Mouse (Mus musculus) lung, postnatal 0 days (tissue): Measurements from ENCODE around the gene Asb18. TPM values are rescaled to one million over a fixed set of nuclear protein-coding genes. Genes with fewer than 3 reads are reported as not detected.

Experiments
- ATAC-seq: fragments of 200-750 bp; cut with Nextera tagmentation; 2 replicates; pipeline ENCODE4 v1.8.0; 2017; ENCODE audit warnings: moderate library complexity
- DNase-seq: peaks from one replicate; pipeline ENCODE4 v3.0.0-alpha.2; 2016; ENCODE audit warnings: low spot score
- H3K27ac ChIP-seq: fragments of 300-500 bp; sonication (generic); 2 replicates; pipeline ENCODE4 v1.5.1; 2014; ENCODE audit warnings: antibody characterized with exemption, mild to moderate bottlenecking, low read length, mixed read lengths
- H3K27me3 ChIP-seq: fragments of 300-500 bp; sonication (generic); replicated peaks from 2 replicates; pipeline ENCODE4 v1.6.1; 2014; ENCODE audit warnings: low read length, mixed read lengths; ENCODE audit not compliant: insufficient read depth
- H3K36me3 ChIP-seq: fragments of 300-500 bp; sonication (generic); 2 replicates; pipeline ENCODE4 v1.6.1; 2014; ENCODE audit warnings: low read length, mixed read lengths; ENCODE audit not compliant: insufficient read depth
- H3K4me1 ChIP-seq: fragments of 300-500 bp; sonication (generic); 2 replicates; pipeline ENCODE4 v1.6.1; 2014; ENCODE audit warnings: antibody characterized with exemption, low read depth, low read length, mixed read lengths; ENCODE audit not compliant: insufficient read depth
- H3K4me2 ChIP-seq: fragments of 300-500 bp; sonication (generic); replicated peaks from 2 replicates; pipeline ENCODE4 v1.6.1; 2014; ENCODE audit warnings: low read depth, mild to moderate bottlenecking, low read length, moderate library complexity, mixed read lengths
- H3K4me3 ChIP-seq: fragments of 300-500 bp; sonication (generic); 2 replicates; pipeline ENCODE4 v1.5.1; 2014; ENCODE audit warnings: low read depth, low read length
- H3K9ac ChIP-seq: fragments of 300-500 bp; sonication (generic); replicated peaks from 2 replicates; pipeline ENCODE4 v1.6.1; 2014; ENCODE audit warnings: low read depth, mild to moderate bottlenecking
- H3K9me3 ChIP-seq: fragments of 300-500 bp; sonication (generic); 2 replicates; pipeline ENCODE4 v1.6.1; 2016; ENCODE audit warnings: low read length, mixed read lengths
- CTCF ChIP-seq: IDR thresholded peaks from 2 replicates; pipeline ENCODE4 v1.5.1; 2016; ENCODE audit warnings: antibody characterized with exemption, mild to moderate bottlenecking
- EP300 ChIP-seq: IDR thresholded peaks from 2 replicates; pipeline ENCODE4 v1.6.1; 2016; ENCODE audit warnings: antibody characterized with exemption, mild to moderate bottlenecking, control low read depth
- WGBS: fragments of 180-500 bp; shearing (Covaris S2); extraction: QIAGEN DNeasy Blood & Tissue Kit; methylation state at CpG from one replicate; pipeline ENCODE4 v1.1.7; 2014; 5-methylcytosine and 5-hydroxymethylcytosine counted together
- polyA plus RNA-seq: library from polyadenylated mRNA; unstranded; fragments of >200 nt; fragmentation: Nextera tagmentation; extraction: Ambion mirVana; gene quantifications from 2 replicates; pipeline ENCODE4 v1.2.1, GENCODE M21; 2015

Asb18 gene
- not detected in 2 replicates for polyA plus RNA-seq

GRCm38 (mm10) chr1:90014446-90014845 is at the start of gene Asb18:
Gene Asb18, minus strand, starts transcription at chr1:90014666.
- no peak for TF ChIP-seq EP300
- TF ChIP-seq CTCF = no peak
- Histone ChIP-seq H3K27me3 (no peaks in the 10 kb centered on the region), H3K9ac (no peak within 1 kb of the TSS), H3K9me3 (no peaks in the 10 kb centered on the region), H3K4me1 (no peaks in the 10 kb centered on the region), H3K4me3 (no peak within 1 kb of the TSS), H3K4me2 (no peak within 1 kb of the TSS), H3K36me3 (no peaks in the 10 kb centered on the region), H3K27ac (no peak within 1 kb of the TSS)
- WGBS = 71% methylated on average over 5 of the region's 5 CpGs
- ATAC-seq (no peak), DNase-seq (no peak)

- no peaks in the 10 kb centered on the region for H3K27me3 ChIP-seq
- H3K9ac ChIP-seq = no peak overlapping the region
- H3K4me1 ChIP-seq = no peaks in the 10 kb centered on the region
- no peaks in the 10 kb centered on the region for H3K36me3 ChIP-seq
- H3K4me3 ChIP-seq = no peak overlapping the region
- peak; percentile 55 for ATAC-seq
- peak; percentile 83 for TF ChIP-seq CTCF
- no peak for TF ChIP-seq EP300
- DNase-seq = peak; percentile 83
- H3K4me2 ChIP-seq = no peak overlapping the region
- no peak overlapping the region for H3K27ac ChIP-seq
- WGBS = 16% methylated on average over 7 of the region's 7 CpGs
- no peaks in the 10 kb centered on the region for H3K9me3 ChIP-seq
Measured at GRCm38 (mm10) chr1:90060599-90060998, 46.1 kb upstream of the Asb18 start.

GRCm38 (mm10) chr1:90060054-90060453 is 45.6 kb upstream of the Asb18 start:
- no peaks in the 10 kb centered on the region for H3K36me3 ChIP-seq
- ATAC-seq (no peak), DNase-seq (no peak)
- H3K4me1 ChIP-seq = no peaks in the 10 kb centered on the region
- H3K9ac ChIP-seq = no peak overlapping the region
- no peaks in the 10 kb centered on the region for H3K27me3 ChIP-seq
- no peak overlapping the region for H3K4me2 ChIP-seq
- TF ChIP-seq EP300 = no peak
- WGBS = 68% methylated on average over 3 of the region's 3 CpGs
- H3K4me3 ChIP-seq = no peak overlapping the region
- no peaks in the 10 kb centered on the region for H3K9me3 ChIP-seq
- no peak overlapping the region for H3K27ac ChIP-seq

- 80% methylated on average over 4 of the region's 4 CpGs for WGBS
- no peaks in the 10 kb centered on the region for H3K4me1 ChIP-seq
- TF ChIP-seq EP300 = no peak
- no peak for TF ChIP-seq CTCF
Measured at GRCm38 (mm10) chr1:90054991-90055390, 40.5 kb upstream of the Asb18 start.

GRCm38 (mm10) chr1:90051347-90051746 is 36.9 kb upstream of the Asb18 start:
- no peaks in the 10 kb centered on the region for H3K27me3 ChIP-seq
- no peak overlapping the region for H3K27ac ChIP-seq
- peak; percentile 53; the same call in 1 of the 2 replicates for ATAC-seq
- no peak overlapping the region for H3K9ac ChIP-seq
- no peaks in the 10 kb centered on the region for H3K4me1 ChIP-seq
- H3K4me3 ChIP-seq = no peak overlapping the region
- 27% methylated on average over 5 of the region's 5 CpGs for WGBS
- DNase-seq = peak; percentile 81
- no peaks in the 10 kb centered on the region for H3K36me3 ChIP-seq
- H3K4me2 ChIP-seq = no peak overlapping the region
- no peaks in the 10 kb centered on the region for H3K9me3 ChIP-seq
- TF ChIP-seq CTCF (peak; percentile 80), EP300 (no peak)

More at GRCm38 (mm10) chr1:90054991-90055390, 40.5 kb upstream of the Asb18 start:
- Histone ChIP-seq H3K4me2 (no peak overlapping the region), H3K9me3 (no peaks in the 10 kb centered on the region), H3K4me3 (no peak overlapping the region), H3K9ac (no peak overlapping the region), H3K36me3 (no peaks in the 10 kb centered on the region), H3K27me3 (no peaks in the 10 kb centered on the region), H3K27ac (no peak overlapping the region)
- ATAC-seq (no peak), DNase-seq (no peak)

GRCm38 (mm10) chr1:90050046-90050739 is 35.7 kb upstream of the Asb18 start:
- Histone ChIP-seq H3K36me3 (no peaks in the 10 kb centered on the region), H3K4me3 (no peak overlapping the region), H3K9me3 (no peaks in the 10 kb centered on the region), H3K27me3 (no peaks in the 10 kb centered on the region), H3K27ac (no peak overlapping the region), H3K4me2 (no peak overlapping the region), H3K4me1 (no peaks in the 10 kb centered on the region), H3K9ac (no peak overlapping the region)
- WGBS = 28% methylated on average over 20 of the region's 20 CpGs
- DNase-seq (no peak), ATAC-seq (no peak)
- TF ChIP-seq CTCF = no peak
- no peak for TF ChIP-seq EP300
